Mouse (Mus musculus): ENCODE data around the gene Slc6a11. TPM values are rescaled to one million over a fixed set of nuclear protein-coding genes. Genes with fewer than 3 reads are reported as not detected.

The Slc6a11 gene
- total and polyA plus RNA-seq, 2 experiments, result not detected

- DNase-seq (ENCODE audit: extremely low read depth, low read depth, low spot score), result no peak
Observed at GRCm38 (mm10) chr6:114238892-114239644, 108.0 kb downstream of the Slc6a11 start.

GRCm38 (mm10) chr6:114245665-114246064, 114.6 kb downstream of the Slc6a11 start:
- H3K36me3 ChIP-seq (ENCODE audit: control insufficient read depth, insufficient read depth, low read length), result no peaks in the 10 kb centered on the region
- H3K27me3 ChIP-seq (ENCODE audit: control insufficient read depth, insufficient read depth, low read length), result no peaks in the 10 kb centered on the region
- no peak overlapping the region for H3K4me3 ChIP-seq (ENCODE audit: insufficient read depth, low read depth, low read length)
- no peak for TF ChIP-seq POLR2A (IDR thresholded peaks at IDR 0.05; ENCODE audit: extremely low read depth, insufficient read depth, low read length)
- TF ChIP-seq CTCF (IDR thresholded peaks at IDR 0.05; ENCODE audit: low read depth, low read length), result no peak
- H3K79me2 ChIP-seq (ENCODE audit: control insufficient read depth, insufficient read depth, low read length), result no peaks in the 10 kb centered on the region
- no peak for DNase-seq (ENCODE audit: extremely low read depth, low read depth, low spot score)
- no peak overlapping the region for H3K9ac ChIP-seq (ENCODE audit: low read depth, low read length)
- no peaks in the 10 kb centered on the region for H3K4me1 ChIP-seq (ENCODE audit: control insufficient read depth, insufficient read depth, low read length)
- no peak overlapping the region for H3K27ac ChIP-seq (replicated peaks; ENCODE audit: insufficient read depth, low read depth, low read length)
- WGBS, result 84% methylated on average over 11 of the region's 11 CpGs

More at GRCm38 (mm10) chr6:114238892-114239644, 108.0 kb downstream of the Slc6a11 start:
- TF ChIP-seq CTCF (IDR thresholded peaks at IDR 0.05; ENCODE audit: low read depth, low read length) (no peak), POLR2A (IDR thresholded peaks at IDR 0.05; ENCODE audit: extremely low read depth, insufficient read depth, low read length) (no peak)
- Histone ChIP-seq H3K79me2 (ENCODE audit: control insufficient read depth, insufficient read depth, low read length) (no peaks in the 10 kb centered on the region), H3K9ac (ENCODE audit: low read depth, low read length) (no peak overlapping the region), H3K4me1 (ENCODE audit: control insufficient read depth, insufficient read depth, low read length) (no peaks in the 10 kb centered on the region), H3K27me3 (ENCODE audit: control insufficient read depth, insufficient read depth, low read length) (no peaks in the 10 kb centered on the region), H3K4me3 (ENCODE audit: insufficient read depth, low read depth, low read length) (no peak overlapping the region), H3K27ac (replicated peaks; ENCODE audit: insufficient read depth, low read depth, low read length) (no peak overlapping the region), H3K36me3 (ENCODE audit: control insufficient read depth, insufficient read depth, low read length) (no peaks in the 10 kb centered on the region)
- 50% methylated on average over 6 of the region's 6 CpGs for WGBS

- peak; percentile 15 for DNase-seq (ENCODE audit: extremely low read depth, low read depth, low spot score)
- no peak overlapping the region for H3K9ac ChIP-seq (ENCODE audit: low read depth, low read length)
- WGBS, result 7% methylated on average over 5 of the region's 5 CpGs
- H3K27me3 ChIP-seq (ENCODE audit: control insufficient read depth, insufficient read depth, low read length), result no peaks in the 10 kb centered on the region
- H3K27ac ChIP-seq (replicated peaks; ENCODE audit: insufficient read depth, low read depth, low read length), result no peak overlapping the region
- TF ChIP-seq POLR2A (IDR thresholded peaks at IDR 0.05; ENCODE audit: extremely low read depth, insufficient read depth, low read length) (no peak), CTCF (IDR thresholded peaks at IDR 0.05; ENCODE audit: low read depth, low read length) (peak; percentile 95)
- no peaks in the 10 kb centered on the region for H3K36me3 ChIP-seq (ENCODE audit: control insufficient read depth, insufficient read depth, low read length)
- no peaks in the 10 kb centered on the region for H3K4me1 ChIP-seq (ENCODE audit: control insufficient read depth, insufficient read depth, low read length)
- no peak overlapping the region for H3K4me3 ChIP-seq (ENCODE audit: insufficient read depth, low read depth, low read length)
- no peaks in the 10 kb centered on the region for H3K79me2 ChIP-seq (ENCODE audit: control insufficient read depth, insufficient read depth, low read length)
Observed at GRCm38 (mm10) chr6:114250311-114250710, 119.3 kb downstream of the Slc6a11 start.

- WGBS, result 81% methylated on average over 14 of the region's 14 CpGs
Observed at GRCm38 (mm10) chr6:114254927-114255326, 123.9 kb downstream of the Slc6a11 start.

GRCm38 (mm10) chr6:114257762-114258361, 126.8 kb downstream of the Slc6a11 start:
- no peak overlapping the region for H3K9ac ChIP-seq (ENCODE audit: low read depth, low read length)
- no peak overlapping the region for H3K27ac ChIP-seq (replicated peaks; ENCODE audit: insufficient read depth, low read depth, low read length)
- no peak overlapping the region for H3K4me3 ChIP-seq (ENCODE audit: insufficient read depth, low read depth, low read length)
- H3K36me3 ChIP-seq (ENCODE audit: control insufficient read depth, insufficient read depth, low read length), result no peaks in the 10 kb centered on the region
- no peaks in the 10 kb centered on the region for H3K27me3 ChIP-seq (ENCODE audit: control insufficient read depth, insufficient read depth, low read length)
- peaks cover 7% of the 10 kb centered on the region for H3K4me1 ChIP-seq (ENCODE audit: control insufficient read depth, insufficient read depth, low read length)
- no peak for TF ChIP-seq POLR2A (IDR thresholded peaks at IDR 0.05; ENCODE audit: extremely low read depth, insufficient read depth, low read length)
- TF ChIP-seq CTCF (IDR thresholded peaks at IDR 0.05; ENCODE audit: low read depth, low read length), result no peak
- DNase-seq (ENCODE audit: extremely low read depth, low read depth, low spot score), result peak; percentile 71
- H3K79me2 ChIP-seq (ENCODE audit: control insufficient read depth, insufficient read depth, low read length), result no peaks in the 10 kb centered on the region
- WGBS, result 28% methylated on average over 1 of the region's 1 CpGs

More at GRCm38 (mm10) chr6:114254927-114255326, 123.9 kb downstream of the Slc6a11 start:
- TF ChIP-seq CTCF (IDR thresholded peaks at IDR 0.05; ENCODE audit: low read depth, low read length), result no peak
- TF ChIP-seq POLR2A (IDR thresholded peaks at IDR 0.05; ENCODE audit: extremely low read depth, insufficient read depth, low read length), result no peak
- H3K9ac ChIP-seq (ENCODE audit: low read depth, low read length), result no peak overlapping the region
- no peak for DNase-seq (ENCODE audit: extremely low read depth, low read depth, low spot score)
- no peaks in the 10 kb centered on the region for H3K36me3 ChIP-seq (ENCODE audit: control insufficient read depth, insufficient read depth, low read length)
- peaks cover 7% of the 10 kb centered on the region for H3K4me1 ChIP-seq (ENCODE audit: control insufficient read depth, insufficient read depth, low read length)
- H3K27ac ChIP-seq (replicated peaks; ENCODE audit: insufficient read depth, low read depth, low read length), result no peak overlapping the region
- H3K4me3 ChIP-seq (ENCODE audit: insufficient read depth, low read depth, low read length), result no peak overlapping the region
- no peaks in the 10 kb centered on the region for H3K79me2 ChIP-seq (ENCODE audit: control insufficient read depth, insufficient read depth, low read length)
- H3K27me3 ChIP-seq (ENCODE audit: control insufficient read depth, insufficient read depth, low read length), result no peaks in the 10 kb centered on the region
